Mouse (Mus musculus) thymus, adult 2 months (tissue): ENCODE results near the gene Gm38392. TPM values are rescaled to one million over a fixed set of nuclear protein-coding genes. Genes with fewer than 3 reads are reported as not detected.

ENCODE experiments used
- DNase-seq: peaks from one replicate; pipeline ENCODE4 v3.0.0; 2021
- H3K27ac ChIP-seq: fragments of 200-500 bp; 2 replicates; pipeline ENCODE4 v1.5.1; 2012; ENCODE audit warnings: low read length, control low read depth; ENCODE audit not compliant: control insufficient read depth, insufficient read depth
- H3K27me3 ChIP-seq: fragments of 200-500 bp; 2 replicates; pipeline ENCODE4 v1.6.1; 2012; ENCODE audit warnings: mild to moderate bottlenecking, low read length, moderate library complexity, mixed read lengths; ENCODE audit not compliant: control insufficient read depth, insufficient read depth
- H3K36me3 ChIP-seq: fragments of 200-500 bp; 2 replicates; pipeline ENCODE4 v1.6.1; 2012; ENCODE audit warnings: mild to moderate bottlenecking, low read length, moderate library complexity; ENCODE audit not compliant: control insufficient read depth, insufficient read depth
- H3K4me1 ChIP-seq: fragments of 200-500 bp; replicated peaks from 2 replicates; pipeline ENCODE4 v1.6.1; 2012; ENCODE audit warnings: low read length; ENCODE audit not compliant: control insufficient read depth, insufficient read depth
- H3K4me3 ChIP-seq: fragments of 200-500 bp; 2 replicates; pipeline ENCODE4 v1.5.1; 2012; ENCODE audit warnings: mild to moderate bottlenecking, low read length, control low read depth, moderate library complexity; ENCODE audit not compliant: control insufficient read depth, insufficient read depth
- CTCF ChIP-seq: fragments of 200-500 bp; IDR thresholded peaks from 2 replicates; pipeline ENCODE4 v1.5.1; 2012; ENCODE audit warnings: mild to moderate bottlenecking, control low read depth, low read length, moderate library complexity, borderline replicate concordance; ENCODE audit not compliant: control insufficient read depth, poor library complexity, insufficient read depth; ENCODE audit errors: extremely low read depth
- POLR2A ChIP-seq: fragments of 200-500 bp; IDR thresholded peaks from 2 replicates; pipeline ENCODE4 v1.6.1; 2012; ENCODE audit warnings: mild to moderate bottlenecking, low read length, control low read depth, moderate library complexity; ENCODE audit not compliant: control insufficient read depth, poor library complexity, insufficient read depth; ENCODE audit errors: extremely low read depth
- WGBS: fragments of 180-500 bp; shearing (Covaris S2); methylation state at CpG from one replicate; pipeline ENCODE4 v1.1.7; 2018; 5-methylcytosine and 5-hydroxymethylcytosine counted together
- polyA plus RNA-seq: library from polyadenylated mRNA; depleted of rRNA; stranded (reverse); fragments of >200 nt; gene quantifications from 2 replicates; pipeline ENCODE4 v1.2.3, GENCODE M21; 2012

Gene Gm38392
- polyA plus RNA-seq, 1 experiment: 0.11 TPM

- TF ChIP-seq CTCF: peak; percentile 85
- no peak for TF ChIP-seq POLR2A
- Histone ChIP-seq H3K27me3 (peaks cover 8% of the 10 kb centered on the region; the same call in 1 of the 2 replicates), H3K4me1 (no peaks in the 10 kb centered on the region), H3K4me3 (no peak overlapping the region), H3K36me3 (no peaks in the 10 kb centered on the region), H3K27ac (no peak overlapping the region)
- peak; percentile 63 for DNase-seq
- 0% methylated on average over 2 of the region's 2 CpGs for WGBS
Observed at GRCm38 (mm10) chr3:88244071-88244470, 42.9 kb downstream of the Gm38392 start.

GRCm38 (mm10) chr3:88242531-88242930, 44.5 kb downstream of the Gm38392 start:
- Histone ChIP-seq H3K36me3 (no peaks in the 10 kb centered on the region), H3K4me1 (no peaks in the 10 kb centered on the region), H3K27me3 (peaks cover 8% of the 10 kb centered on the region; the same call in 1 of the 2 replicates), H3K4me3 (no peak overlapping the region), H3K27ac (no peak overlapping the region)
- TF ChIP-seq CTCF: peak; percentile 72; the same call in 1 of the 2 replicates
- no peak for TF ChIP-seq POLR2A
- 2% methylated on average over 13 of the region's 13 CpGs for WGBS
- peak; percentile 68 for DNase-seq

GRCm38 (mm10) chr3:88241045-88241786, 45.8 kb downstream of the Gm38392 start:
- Histone ChIP-seq H3K27me3 (peaks cover 8% of the 10 kb centered on the region; the same call in 1 of the 2 replicates), H3K4me3 (no peak overlapping the region), H3K4me1 (no peaks in the 10 kb centered on the region), H3K36me3 (no peaks in the 10 kb centered on the region), H3K27ac (no peak overlapping the region)
- no peak for TF ChIP-seq CTCF
- TF ChIP-seq POLR2A: no peak
- no peak for DNase-seq
- 9% methylated on average over 48 of the region's 48 CpGs for WGBS

- DNase-seq: no peak
- no peak for TF ChIP-seq POLR2A
- no peak for TF ChIP-seq CTCF
- Histone ChIP-seq H3K27me3 (peaks cover 8% of the 10 kb centered on the region; the same call in 1 of the 2 replicates), H3K4me3 (no peak overlapping the region), H3K4me1 (no peaks in the 10 kb centered on the region), H3K36me3 (no peaks in the 10 kb centered on the region), H3K27ac (no peak overlapping the region)
- WGBS: 36% methylated on average over 4 of the region's 4 CpGs
Observed at GRCm38 (mm10) chr3:88239446-88239845, 47.6 kb downstream of the Gm38392 start.

GRCm38 (mm10) chr3:88238866-88239391, 48.1 kb downstream of the Gm38392 start:
- DNase-seq: no peak

GRCm38 (mm10) chr3:88237556-88238194, 49.3 kb downstream of the Gm38392 start:
- H3K4me1 ChIP-seq: no peaks in the 10 kb centered on the region
- H3K27me3 ChIP-seq: peaks cover 8% of the 10 kb centered on the region; the same call in 1 of the 2 replicates
- TF ChIP-seq CTCF (peak; percentile 63; the same call in 1 of the 2 replicates), POLR2A (no peak)
- H3K4me3 ChIP-seq: no peak overlapping the region
- no peaks in the 10 kb centered on the region for H3K36me3 ChIP-seq
- WGBS: 10% methylated on average over 10 of the region's 10 CpGs
- H3K27ac ChIP-seq: no peak overlapping the region
- DNase-seq: peak; percentile 56

More at GRCm38 (mm10) chr3:88238866-88239391, 48.1 kb downstream of the Gm38392 start:
- no peaks in the 10 kb centered on the region for H3K36me3 ChIP-seq
- H3K27ac ChIP-seq: no peak overlapping the region
- H3K4me3 ChIP-seq: no peak overlapping the region
- H3K27me3 ChIP-seq: peaks cover 8% of the 10 kb centered on the region; the same call in 1 of the 2 replicates
- no peaks in the 10 kb centered on the region for H3K4me1 ChIP-seq
- WGBS: 55% methylated on average over 8 of the region's 8 CpGs
- no peak for TF ChIP-seq CTCF
- TF ChIP-seq POLR2A: no peak
